Mouse (Mus musculus): Measurements from ENCODE around the gene 4930404N11Rik. TPM values are rescaled to one million over a fixed set of nuclear protein-coding genes. Genes with fewer than 3 reads are reported as not detected.
A peak's percentile ranks its signal among the peaks of the same experiment; 100 is the strongest.

4930404N11Rik gene
- total RNA-seq, 2 experiments from 2014 or later: 0.45 to 0.51 TPM

GRCm38 (mm10) chr10:81328386-81328785, 37.2 kb downstream of the 4930404N11Rik start, which contains the start of gene Tbxa2r:
Gene Tbxa2r (plus strand): TSS chr10:81328731.
- peak; percentile 74 to 81 for DNase-seq

- peak; percentile 33 to 66 for DNase-seq
Measured at GRCm38 (mm10) chr10:81327959-81328358, 37.7 kb downstream of the 4930404N11Rik start.

- DNase-seq: peak; percentile 53 to 82
Measured at GRCm38 (mm10) chr10:81326858-81327257, 38.8 kb downstream of the 4930404N11Rik start.

GRCm38 (mm10) chr10:81325781-81326180, 39.8 kb downstream of the 4930404N11Rik start:
- no peak for DNase-seq

- DNase-seq: no peak
Measured at GRCm38 (mm10) chr10:81325176-81325575, 40.4 kb downstream of the 4930404N11Rik start.

- DNase-seq: no peak
Measured at GRCm38 (mm10) chr10:81323791-81324530, 41.7 kb downstream of the 4930404N11Rik start.

- DNase-seq: no peak
Measured at GRCm38 (mm10) chr10:81323141-81323775, 42.4 kb downstream of the 4930404N11Rik start.

- no peak for DNase-seq
Measured at GRCm38 (mm10) chr10:81322444-81322843, 43.2 kb downstream of the 4930404N11Rik start.

- no peak for DNase-seq
Measured at GRCm38 (mm10) chr10:81321436-81321835, 44.2 kb downstream of the 4930404N11Rik start.

GRCm38 (mm10) chr10:81320550-81321347, 44.9 kb downstream of the 4930404N11Rik start, which contains the start of gene Cactin:
Gene Cactin (plus strand): TSS chr10:81321103.
- peak; percentile 99 to 100 for DNase-seq

- no peak for DNase-seq
Measured at GRCm38 (mm10) chr10:81319741-81320549, 45.7 kb downstream of the 4930404N11Rik start.

GRCm38 (mm10) chr10:81319330-81319699, 46.3 kb downstream of the 4930404N11Rik start:
- peak in 1 of 2 experiments; percentile 42 for DNase-seq

GRCm38 (mm10) chr10:81318589-81319329, 46.9 kb downstream of the 4930404N11Rik start:
- peak in 1 of 2 experiments; percentile 48 for DNase-seq

- no peak for DNase-seq
Measured at GRCm38 (mm10) chr10:81317273-81317672, 48.3 kb downstream of the 4930404N11Rik start.

GRCm38 (mm10) chr10:81316338-81317060, 49.1 kb downstream of the 4930404N11Rik start:
- DNase-seq: no peak

- no peak for DNase-seq
Measured at GRCm38 (mm10) chr10:81315587-81315986, 50.0 kb downstream of the 4930404N11Rik start.

- DNase-seq: no peak
Measured at GRCm38 (mm10) chr10:81314201-81314600, 51.4 kb downstream of the 4930404N11Rik start.

- no peak for DNase-seq
Measured at GRCm38 (mm10) chr10:81313581-81313980, 52.0 kb downstream of the 4930404N11Rik start.

Data from heart, adult 18-20 months (tissue).